Mouse (Mus musculus) cerebellum, adult 8-10 months (tissue): ENCODE measurements around the gene Echdc1.
A peak's percentile ranks its signal among the peaks of the same experiment; 100 is the strongest.
"Not testable (repeated sequence)": the region's sequence is repeated elsewhere in the genome, so short reads cannot be mapped to it uniquely, and the experiment has no call there.

Source experiments
- DNase-seq: peaks from one replicate; pipeline ENCODE4 v3.0.0; 2022

The Echdc1 gene

GRCm38 (mm10) chr10:29313064-29313638, at the start of gene Echdc1:
Gene Echdc1 (plus strand): TSS chr10:29313166.
- peak; percentile 84 for DNase-seq

DNA sequence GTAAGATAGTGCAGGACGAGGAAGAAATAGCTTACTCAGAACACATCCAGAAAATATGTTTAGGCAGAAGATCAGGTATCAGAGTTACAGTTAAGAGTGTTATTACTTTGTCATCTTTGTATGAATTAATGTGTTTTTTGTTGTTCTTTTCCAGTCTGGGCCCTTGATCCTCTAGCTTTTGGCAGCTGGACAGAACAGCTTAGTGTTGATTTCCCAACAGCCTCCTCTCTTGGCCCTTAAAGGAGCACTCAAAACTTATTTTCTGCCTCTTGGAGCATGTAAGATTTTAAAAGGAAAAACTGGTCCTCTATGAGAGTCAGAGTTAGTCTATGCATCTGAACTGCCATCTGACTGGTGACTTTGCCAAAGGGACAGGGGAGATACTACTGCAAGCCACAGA, 31.2 kb upstream of the Echdc1 start:
- DNase-seq: no peak

DNA sequence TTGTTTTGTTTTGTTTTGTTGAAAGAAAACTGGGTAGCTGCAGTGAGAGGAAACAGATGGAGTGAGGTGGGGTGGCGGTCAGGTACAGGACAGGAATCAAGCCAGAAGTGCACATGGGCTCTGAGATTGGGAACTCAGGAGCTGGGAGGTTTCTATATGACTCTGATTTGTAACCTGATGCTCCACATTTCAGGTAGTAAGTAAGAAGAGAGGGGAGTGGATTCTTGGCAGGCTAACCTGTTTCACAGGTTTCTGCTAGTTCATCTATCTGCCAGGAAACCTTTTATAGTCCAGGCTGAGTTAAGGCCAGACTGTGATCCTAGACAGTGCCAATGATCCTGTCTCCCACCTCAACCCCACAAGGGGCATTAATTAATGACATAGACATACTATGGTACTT, 27.2 kb upstream of the Echdc1 start:
- no peak for DNase-seq

DNA sequence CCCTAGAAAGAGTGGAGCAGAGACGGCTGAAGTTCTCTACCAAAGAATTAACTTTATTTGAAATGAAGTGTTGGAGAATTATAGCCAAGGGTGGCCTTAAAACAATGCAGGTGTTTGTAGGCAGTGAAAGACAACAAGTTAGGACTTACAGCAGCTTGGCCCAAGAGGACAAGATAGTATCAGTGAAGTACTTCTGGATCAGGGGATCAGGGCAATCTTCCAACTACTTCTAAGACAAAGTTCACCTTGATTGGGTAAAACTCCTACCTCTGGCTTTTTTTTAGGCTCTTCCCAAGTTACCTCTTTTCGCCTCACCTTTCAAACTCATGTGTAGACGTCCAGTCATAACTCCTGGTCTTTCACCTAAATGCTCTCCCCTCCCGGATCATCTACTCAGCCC, 10.7 kb upstream of the Echdc1 start:
- no peak for DNase-seq

GRCm38 (mm10) chr10:29311480-29312219, 1.3 kb upstream of the Echdc1 start:
- DNase-seq: no peak

- DNase-seq: no peak
These were observed 939 bp downstream of the Echdc1 start for GRCm38 (mm10) chr10:29313905-29314304.

- DNase-seq: no peak
These were observed 11.9 kb downstream of the Echdc1 start for GRCm38 (mm10) chr10:29324817-29325216.

DNA sequence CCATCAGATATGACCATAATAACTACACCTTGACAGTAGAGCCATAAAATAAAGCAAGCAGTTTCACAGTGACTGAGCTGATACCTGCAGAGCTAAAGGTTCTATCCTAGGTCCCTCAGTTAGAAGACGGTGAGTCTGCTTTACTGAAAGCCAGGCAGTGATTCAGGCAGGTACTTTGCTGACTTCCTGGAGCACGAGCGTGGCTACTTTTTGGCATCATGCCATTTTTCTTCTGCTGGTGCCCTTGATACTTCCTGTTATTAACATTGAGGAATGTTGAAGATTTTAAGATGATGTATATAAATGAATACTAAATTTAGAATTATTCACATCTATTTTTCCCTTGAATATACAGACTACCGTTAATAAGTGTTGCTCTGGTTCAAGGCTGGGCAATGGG, 20.9 kb downstream of the Echdc1 start:
- DNase-seq: no peak

DNA sequence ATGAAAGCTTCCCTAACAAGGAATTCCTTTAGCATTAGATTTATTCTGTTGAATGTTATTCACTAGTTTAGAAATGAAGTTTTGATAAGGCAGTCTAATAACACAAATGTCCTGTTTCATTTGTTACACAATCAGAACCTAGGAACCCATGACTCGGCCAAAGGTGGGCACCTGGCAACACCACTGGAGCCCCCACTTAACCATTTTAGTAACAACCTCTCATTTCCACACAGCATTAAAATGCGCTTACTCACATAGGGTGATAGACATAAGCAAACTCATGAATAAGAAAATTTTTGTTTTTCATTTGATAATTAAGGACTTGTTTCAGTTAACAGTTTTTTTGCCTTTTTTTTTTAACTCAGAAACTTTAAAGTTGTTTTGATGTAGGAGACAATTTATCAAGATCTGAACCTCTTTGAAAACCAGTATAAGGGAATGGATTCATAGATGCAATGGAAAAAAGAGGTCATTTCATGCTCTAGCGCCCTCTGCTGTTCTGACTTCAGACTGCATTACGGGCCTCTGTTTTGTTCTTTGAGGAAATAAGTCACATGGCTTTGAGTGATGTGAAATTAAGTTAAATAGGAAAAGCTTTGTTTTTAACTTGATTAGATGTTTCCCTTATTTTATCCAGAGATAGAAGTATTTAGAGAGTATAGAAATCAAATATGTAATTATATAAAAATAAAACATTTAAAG, 25.5 kb downstream of the Echdc1 start:
- DNase-seq: peak; percentile 54

DNA sequence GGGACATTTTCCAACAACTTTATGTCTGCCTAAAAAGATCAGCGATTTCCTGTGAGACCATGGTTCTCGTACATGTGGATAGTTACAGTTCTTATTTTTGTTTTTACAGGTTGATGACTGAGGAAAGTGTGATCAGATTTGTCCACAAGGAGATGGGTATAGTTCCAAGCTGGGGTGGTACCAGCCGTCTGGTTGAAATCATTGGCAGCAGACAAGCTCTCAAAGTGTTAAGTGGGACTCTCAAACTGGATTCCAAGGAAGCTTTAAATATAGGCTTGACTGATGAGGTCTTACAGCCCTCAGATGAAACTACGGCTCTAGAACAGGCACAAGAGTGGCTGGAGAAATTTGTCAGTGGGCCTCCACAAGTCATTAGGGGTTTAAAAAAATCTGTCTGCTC, 31.3 kb downstream of the Echdc1 start:
- no peak for DNase-seq

- DNase-seq: no peak
These were observed 33.7 kb downstream of the Echdc1 start for GRCm38 (mm10) chr10:29346638-29347037.

DNA sequence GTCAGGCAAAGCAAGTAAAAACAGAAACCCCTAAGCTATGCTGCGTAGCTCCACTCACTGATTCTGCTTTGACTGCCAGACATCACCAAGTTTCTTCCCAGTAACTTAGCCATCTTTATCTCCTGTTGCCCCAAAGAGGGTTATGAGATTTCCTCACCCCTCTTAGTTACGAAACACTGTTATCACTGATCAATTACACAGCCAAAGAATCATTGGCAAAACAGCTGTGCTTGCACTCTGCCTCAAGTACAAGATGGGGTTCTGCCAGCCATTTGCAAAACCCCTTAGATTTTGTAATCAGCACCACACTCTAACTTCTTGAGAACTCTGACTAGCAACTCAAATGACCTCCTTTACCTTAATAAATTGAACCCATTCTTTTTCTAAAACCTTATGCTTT, 38.5 kb downstream of the Echdc1 start:
- no peak for DNase-seq

GRCm38 (mm10) chr10:29352575-29352974, 39.6 kb downstream of the Echdc1 start:
- no peak for DNase-seq

DNA sequence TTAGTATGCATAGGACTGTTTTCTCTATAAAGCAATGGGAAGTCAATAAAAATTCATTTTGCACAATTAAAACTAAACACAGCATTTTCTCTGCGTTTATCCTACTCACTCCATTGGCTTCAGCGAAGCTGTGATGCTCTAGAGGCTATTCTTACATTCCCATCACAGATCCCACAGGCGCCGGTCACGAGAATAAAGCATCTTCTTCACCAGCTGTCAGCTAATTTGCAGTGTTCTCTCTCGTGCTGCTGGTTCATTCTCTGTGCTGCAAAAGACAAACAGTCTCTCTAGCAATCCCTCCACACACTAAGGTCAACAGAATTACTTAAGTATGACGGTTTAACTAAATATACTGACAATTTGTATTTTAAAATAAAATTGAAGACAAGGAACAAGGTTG, 41.2 kb downstream of the Echdc1 start:
- DNase-seq: peak; percentile 33

GRCm38 (mm10) chr10:29361095-29361463, 48.1 kb downstream of the Echdc1 start:
- no peak for DNase-seq

GRCm38 (mm10) chr10:29361464-29362196, 48.7 kb downstream of the Echdc1 start:
- DNase-seq: peak; percentile 92

DNA sequence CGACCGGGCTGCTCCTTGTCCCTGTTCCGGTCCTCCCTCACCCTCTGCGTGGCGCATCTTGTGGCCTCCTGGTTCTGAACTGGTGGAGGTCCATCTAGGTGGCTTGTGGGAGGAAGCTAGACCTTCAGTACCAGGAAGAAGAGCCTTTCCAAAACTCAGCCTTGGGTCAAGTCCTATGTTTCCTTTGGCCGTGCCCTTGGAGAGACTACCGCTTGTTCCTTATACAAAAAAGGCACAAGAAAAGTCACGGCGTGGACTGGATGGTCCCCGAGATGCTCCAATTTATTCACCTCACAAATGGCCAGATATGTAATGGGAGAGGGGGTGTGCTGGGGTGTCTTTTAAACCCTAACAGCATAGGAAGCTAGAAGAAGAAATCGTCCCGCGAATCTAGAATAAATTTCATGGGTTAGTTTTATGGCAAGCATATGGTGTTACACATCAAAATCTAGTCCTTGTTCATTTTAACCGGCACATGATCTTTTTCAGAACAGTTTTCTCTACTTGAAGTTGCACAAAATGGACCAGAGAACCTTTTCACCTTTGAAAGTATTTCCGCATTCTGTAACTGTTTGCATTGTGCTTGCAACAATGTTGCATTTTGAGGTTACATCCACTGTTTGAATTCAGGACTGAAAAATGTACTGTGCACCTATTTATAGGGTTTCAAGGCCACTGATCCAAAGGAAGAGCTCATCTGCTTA, 49.4 kb downstream of the Echdc1 start, which contains the start of gene Rnf146:
TSS of gene Rnf146 (minus strand) at position 246 of the 704 bp plus-strand sequence.
- no peak for DNase-seq

GRCm38 (mm10) chr10:29374065-29374464, 61.1 kb downstream of the Echdc1 start:
- DNase-seq: no peak

DNA sequence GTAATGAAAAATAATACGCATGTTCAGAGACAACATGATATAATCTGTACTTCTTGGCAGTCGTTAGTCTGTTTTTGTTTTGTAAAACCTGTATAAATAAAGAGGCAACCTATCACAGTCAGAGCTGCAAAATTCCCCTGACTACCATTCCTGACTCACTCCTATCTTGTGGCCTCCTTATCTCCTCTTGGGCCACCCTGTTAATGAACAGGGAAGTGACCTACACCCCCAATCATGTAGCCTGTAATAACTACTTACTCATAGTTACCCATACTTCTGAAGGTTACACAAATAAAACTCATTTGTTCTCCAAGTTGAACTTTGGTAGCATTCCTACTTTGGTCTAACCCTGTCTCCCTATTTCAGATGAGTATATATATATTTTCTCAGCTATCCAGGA, 68.6 kb downstream of the Echdc1 start:
- no peak for DNase-seq

DNA sequence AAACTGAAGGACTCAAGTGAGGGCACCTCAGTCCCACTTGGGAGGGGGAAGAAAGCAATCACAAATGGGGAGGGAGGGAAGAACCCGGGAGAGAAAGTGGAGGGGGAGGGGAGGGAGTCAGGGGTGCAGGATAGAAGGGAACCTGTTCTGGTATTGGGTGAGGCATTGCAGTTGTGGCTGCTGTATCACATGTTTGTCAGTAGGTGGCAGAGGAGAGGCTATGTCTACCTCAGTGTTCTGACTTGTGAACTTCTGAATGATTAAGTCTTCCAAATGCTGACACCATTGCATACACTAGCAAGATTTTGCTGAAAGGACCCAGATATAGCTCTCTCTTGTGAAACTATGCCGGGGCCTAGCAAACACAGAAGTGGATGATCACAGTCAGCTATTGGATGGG, 81.9 kb downstream of the Echdc1 start:
- not testable (repeated sequence) for DNase-seq
